Mouse (Mus musculus) retina, embryonic 14.5 days (tissue): Measurements from ENCODE around the gene Wdr73.
A peak's percentile ranks its signal among the peaks of the same experiment; 100 is the strongest.
"Not testable (repeated sequence)": the region's sequence is repeated elsewhere in the genome, so short reads cannot be mapped to it uniquely, and the experiment has no call there.

Source experiments
- DNase-seq: peaks from one replicate; pipeline ENCODE4 v3.0.0-alpha.2; 2015; ENCODE audit warnings: low spot score

Wdr73 gene

GRCm38 (mm10) chr7:80900944-80901501, at the start of gene Wdr73:
TSS of gene Wdr73 (minus strand) at chr7:80901269.
- DNase-seq, result peak; percentile 94

- peak; percentile 91 for DNase-seq
Measured at GRCm38 (mm10) chr7:80947445-80948350, 46.6 kb upstream of the Wdr73 start, which contains the start of gene Sec11a. TSS of gene Sec11a (minus strand) at chr7:80947780.

GRCm38 (mm10) chr7:80939808-80940207, 38.7 kb upstream of the Wdr73 start:
- DNase-seq, result no peak

GRCm38 (mm10) chr7:80937304-80937666, 36.2 kb upstream of the Wdr73 start:
- not testable (repeated sequence) for DNase-seq

- DNase-seq, result not testable (repeated sequence)
Measured at GRCm38 (mm10) chr7:80936617-80937303, 35.7 kb upstream of the Wdr73 start.

GRCm38 (mm10) chr7:80935834-80936233, 34.8 kb upstream of the Wdr73 start:
- no peak for DNase-seq

- DNase-seq, result no peak
Measured at GRCm38 (mm10) chr7:80932777-80933176, 31.7 kb upstream of the Wdr73 start.

- no peak for DNase-seq
Measured at GRCm38 (mm10) chr7:80931618-80932207, 30.6 kb upstream of the Wdr73 start.

- DNase-seq, result no peak
Measured at GRCm38 (mm10) chr7:80923165-80923564, 22.1 kb upstream of the Wdr73 start.

GRCm38 (mm10) chr7:80919647-80920008, 18.6 kb upstream of the Wdr73 start:
- no peak for DNase-seq

- no peak for DNase-seq
Measured at GRCm38 (mm10) chr7:80918982-80919646, 18.0 kb upstream of the Wdr73 start.

- no peak for DNase-seq
Measured at GRCm38 (mm10) chr7:80917916-80918465, 16.9 kb upstream of the Wdr73 start.

GRCm38 (mm10) chr7:80912496-80912895, 11.4 kb upstream of the Wdr73 start:
- no peak for DNase-seq

- no peak for DNase-seq
Measured at GRCm38 (mm10) chr7:80911053-80911452, 10.0 kb upstream of the Wdr73 start.

- peak; percentile 77 for DNase-seq
Measured at GRCm38 (mm10) chr7:80904921-80905515, 3.9 kb upstream of the Wdr73 start, which contains the start of gene Nmb. TSS of gene Nmb (minus strand) at chr7:80905076.

- no peak for DNase-seq
Measured at GRCm38 (mm10) chr7:80903625-80904422, 2.8 kb upstream of the Wdr73 start.

GRCm38 (mm10) chr7:80901541-80902274, 639 bp upstream of the Wdr73 start:
- DNase-seq, result no peak

GRCm38 (mm10) chr7:80897721-80898120, 3.3 kb downstream of the Wdr73 start:
- DNase-seq, result no peak

- DNase-seq, result no peak
Measured at GRCm38 (mm10) chr7:80897134-80897533, 3.9 kb downstream of the Wdr73 start.
